Mouse (Mus musculus) urinary bladder, adult 2 months (tissue): ENCODE data around the gene Iqsec1. TPM values are rescaled to one million over a fixed set of nuclear protein-coding genes. Genes with fewer than 3 reads are reported as not detected.

Source experiments
- DNase-seq: peaks from one replicate; pipeline ENCODE4 v3.0.0; 2022; ENCODE audit warnings: low spot score
- polyA plus RNA-seq: library from polyadenylated mRNA; depleted of rRNA; stranded (reverse); fragments of >200 nt; gene quantifications from 2 replicates; pipeline ENCODE4 v1.2.3, GENCODE M21; 2012

Iqsec1 gene
- polyA plus RNA-seq, 1 experiment, result 48.8 TPM

- DNase-seq, result no peak
These were observed 282.0 kb downstream of the Iqsec1 start for GRCm38 (mm10) chr6:90706490-90706889.

- DNase-seq, result no peak
These were observed 282.7 kb downstream of the Iqsec1 start for GRCm38 (mm10) chr6:90705738-90706137.

- DNase-seq, result no peak
These were observed 283.7 kb downstream of the Iqsec1 start for GRCm38 (mm10) chr6:90704705-90705344.

- DNase-seq, result no peak
These were observed 284.7 kb downstream of the Iqsec1 start for GRCm38 (mm10) chr6:90703782-90704181.

- no peak for DNase-seq
These were observed 285.4 kb downstream of the Iqsec1 start for GRCm38 (mm10) chr6:90702837-90703735.

GRCm38 (mm10) chr6:90702197-90702596 lies 286.3 kb downstream of the Iqsec1 start:
- no peak for DNase-seq

- no peak for DNase-seq
These were observed 287.1 kb downstream of the Iqsec1 start for GRCm38 (mm10) chr6:90701391-90701790.

GRCm38 (mm10) chr6:90700737-90701136 lies 287.7 kb downstream of the Iqsec1 start:
- no peak for DNase-seq

- no peak for DNase-seq
These were observed 288.4 kb downstream of the Iqsec1 start for GRCm38 (mm10) chr6:90700068-90700467.

- no peak for DNase-seq
These were observed 289.6 kb downstream of the Iqsec1 start for GRCm38 (mm10) chr6:90698843-90699242.

- no peak for DNase-seq
These were observed 292.7 kb downstream of the Iqsec1 start for GRCm38 (mm10) chr6:90695754-90696153.

- DNase-seq, result no peak
These were observed 296.1 kb downstream of the Iqsec1 start for GRCm38 (mm10) chr6:90692404-90692803.

GRCm38 (mm10) chr6:90691935-90692334 lies 296.6 kb downstream of the Iqsec1 start:
- no peak for DNase-seq

- no peak for DNase-seq
These were observed 299.0 kb downstream of the Iqsec1 start for GRCm38 (mm10) chr6:90689500-90689899.

GRCm38 (mm10) chr6:90688742-90689141 lies 299.7 kb downstream of the Iqsec1 start:
- DNase-seq, result no peak

- no peak for DNase-seq
These were observed 300.5 kb downstream of the Iqsec1 start for GRCm38 (mm10) chr6:90688003-90688402.

GRCm38 (mm10) chr6:90686812-90687211 lies 301.7 kb downstream of the Iqsec1 start:
- no peak for DNase-seq

GRCm38 (mm10) chr6:90683831-90684532 lies 304.5 kb downstream of the Iqsec1 start:
- DNase-seq, result no peak

GRCm38 (mm10) chr6:90680401-90680800 lies 308.1 kb downstream of the Iqsec1 start:
- DNase-seq, result no peak

- no peak for DNase-seq
These were observed 309.7 kb downstream of the Iqsec1 start for GRCm38 (mm10) chr6:90678759-90679158.

GRCm38 (mm10) chr6:90668693-90669092 lies 319.8 kb downstream of the Iqsec1 start:
- DNase-seq, result no peak

GRCm38 (mm10) chr6:90663736-90664135 lies 324.7 kb downstream of the Iqsec1 start:
- no peak for DNase-seq
